11 mouse cellular contexts compared by ENCODE assay signal in genomic region chr5:30406876-30407275, GRCm38 (mm10). TPM values are rescaled to one million over a fixed set of nuclear protein-coding genes. Genes with fewer than 3 reads are reported as not detected.
A peak's percentile ranks its signal among the peaks of the same experiment; 100 is the strongest.
DNase-seq lines count a peak whose midpoint lies in the region; ATAC-seq and TF ChIP-seq lines count a peak whose summit lies in the region.
"Had no signal": no experiment of that assay in that cellular context is flagged by ENCODE, and none has a peak within 500 bp of the region (broad histone marks: within the 10 kb centered on the region; RNA-seq: fewer than 3 reads in every experiment).

No protein-coding gene starts in this region.

- H3K27ac ChIP-seq in heart, embryonic 16.5 days (ENCODE audit: low read length) = no peak overlapping the region
- H3K27ac ChIP-seq in hindbrain, embryonic 13.5 days = no peak overlapping the region
- H3K27ac ChIP-seq in liver, embryonic 12.5 days = no peak overlapping the region

- 24% methylated on average over 9 of the region's 9 CpGs for WGBS in heart, embryonic 16.5 days
- 10% methylated on average over 9 of the region's 9 CpGs for whole genome bisulfite sequencing in hindbrain, embryonic 13.5 days
- 24% methylated on average over 9 of the region's 9 CpGs for WGBS in liver, embryonic 12.5 days (ENCODE audit: insufficient replicate concordance)

- no peak for TF ChIP-seq POLR2A in brain, embryonic 14.5 days (IDR thresholded peaks at IDR 0.05; ENCODE audit: borderline replicate concordance, extremely low read depth, insufficient read depth, insufficient read length, poor library complexity, severe bottlenecking)

- no peaks in the 10 kb centered on the region for H3K9me3 ChIP-seq in heart, embryonic 16.5 days (replicated peaks; ENCODE audit: control insufficient read depth, low read length)
- no peaks in the 10 kb centered on the region for H3K9me3 ChIP-seq in hindbrain, embryonic 13.5 days
- no peaks in the 10 kb centered on the region for H3K9me3 ChIP-seq in liver, embryonic 12.5 days (replicated peaks)

- 0 out of 2 replicates have a peak overlapping the region, but pooled peaks have one; percentile 42 for H3K9ac ChIP-seq in heart, embryonic 16.5 days (ENCODE audit: low read length)
- no peak overlapping the region for H3K9ac ChIP-seq in hindbrain, embryonic 13.5 days
- H3K9ac ChIP-seq in liver, embryonic 12.5 days = no peak overlapping the region

- no peak; the same call in 1 of the 2 replicates for ATAC-seq in heart, embryonic 16.5 days (replicated peaks; ENCODE audit: extremely low read depth, insufficient read depth, low FRiP score)
- no peak for ATAC-seq in hindbrain, embryonic 13.5 days (ENCODE audit: low FRiP score)
- ATAC-seq in liver, embryonic 12.5 days = no peak
- no peak for ATAC-seq in erythroblast, adult 5-6 weeks (replicated peaks; ENCODE audit: low FRiP score, poor library complexity, severe bottlenecking)
- ATAC-seq: intestine, embryonic 16.5 days had no signal

- no peaks in the 10 kb centered on the region for H3K36me3 ChIP-seq in heart, embryonic 16.5 days (ENCODE audit: control insufficient read depth, insufficient read depth)
- no peaks in the 10 kb centered on the region for H3K36me3 ChIP-seq in hindbrain, embryonic 13.5 days
- H3K36me3 ChIP-seq in liver, embryonic 12.5 days = no peaks in the 10 kb centered on the region

- 0 out of 2 replicates have a peak, but pooled peaks cover 3% of the 10 kb centered on the region for H3K4me1 ChIP-seq in heart, embryonic 16.5 days (ENCODE audit: control insufficient read depth, insufficient read depth, low read length)
- peaks cover 24% of the 10 kb centered on the region for H3K4me1 ChIP-seq in hindbrain, embryonic 13.5 days (replicated peaks)
- no peaks in the 10 kb centered on the region for H3K4me1 ChIP-seq in liver, embryonic 12.5 days

- peak overlapping the region; percentile 44; the same call in 1 of the 2 replicates for H3K4me2 ChIP-seq in heart, embryonic 16.5 days (ENCODE audit: low read depth, low read length)
- peak overlapping the region; percentile 36 for H3K4me2 ChIP-seq in hindbrain, embryonic 13.5 days
- H3K4me2 ChIP-seq in liver, embryonic 12.5 days = no peak overlapping the region

- H3K4me3 ChIP-seq in heart, embryonic 16.5 days (ENCODE audit: low read length) = no peak overlapping the region
- no peak overlapping the region for H3K4me3 ChIP-seq in hindbrain, embryonic 13.5 days
- H3K4me3 ChIP-seq in liver, embryonic 12.5 days = no peak overlapping the region

- no peak for TF ChIP-seq CTCF in brain, embryonic 14.5 days (IDR thresholded peaks at IDR 0.05; ENCODE audit: borderline replicate concordance, extremely low read depth, insufficient read depth, insufficient read length)

- no peaks in the 10 kb centered on the region for H3K27me3 ChIP-seq in heart, embryonic 16.5 days (ENCODE audit: control insufficient read depth, insufficient read depth, low read length)
- H3K27me3 ChIP-seq in hindbrain, embryonic 13.5 days = no peaks in the 10 kb centered on the region
- H3K27me3 ChIP-seq in liver, embryonic 12.5 days (replicated peaks) = peaks cover 19% of the 10 kb centered on the region

- intact Hi-C loops in heart, postnatal 25 days (cut with DNase I) = no loop called here

- DNase-seq in heart, postnatal 25 days (ENCODE audit: low spot score) = no peak
- peak; percentile 33 for DNase-seq in ES-CJ7 (ENCODE audit: low read depth, low spot score)
- DNase-seq in brain, embryonic 14.5 days (ENCODE audit: low read depth) = peak; percentile 49
- DNase-seq in urinary bladder, postnatal 4 days (ENCODE audit: low spot score in 2 of 2) = no peak

RNA-seq across cellular contexts. Expression of gene Otof, which starts 54.9 kb away (rescaled TPM):
- polyA plus RNA-seq in heart, embryonic 16.5 days (2015; fragmentation: Nextera tagmentation; extraction: Ambion mirVana) = 0.16 and 0.17 TPM in 2 replicates
- not detected for total RNA-seq in heart, postnatal 25 days (2021)
- 5.2 and 6.9 TPM in 2 replicates for polyA plus RNA-seq in brain, embryonic 14.5 days (2012; rRNA removed)
- 1.9 and 2.2 TPM in 2 replicates for polyA plus RNA-seq in hindbrain, embryonic 13.5 days (2015; fragmentation: Nextera tagmentation; extraction: Ambion mirVana)
- polyA plus RNA-seq in liver, embryonic 12.5 days (2016; fragmentation: Nextera tagmentation; extraction: Ambion mirVana) = 0.02 TPM in 1 of 2 replicates, not detected in the other
- 0.21 TPM in 1 of 2 replicates, not detected in the other for total RNA-seq in erythroblast, adult 5-6 weeks (2015; ENCODE audit: low replicate concordance)
- total RNA-seq in erythroblast, adult 5-6 weeks (2017; ENCODE audit: low replicate concordance) = not detected in 2 replicates
- total RNA-seq: common myeloid progenitor, adult 5-6 weeks had no signal
- polyA plus RNA-seq: liver, embryonic 16.5 days had no signal

RNA-seq across cellular contexts. Expression of gene 1700001C02Rik, which starts 59.0 kb away (rescaled TPM):
- 0.95 and 1.00 TPM in 2 replicates for polyA plus RNA-seq in heart, embryonic 16.5 days (2015; fragmentation: Nextera tagmentation; extraction: Ambion mirVana)
- not detected for total RNA-seq in heart, postnatal 25 days (2021)
- 0.38 and 0.78 TPM in 2 replicates for polyA plus RNA-seq in brain, embryonic 14.5 days (2012; rRNA removed)
- 1.1 and 1.7 TPM in 2 replicates for polyA plus RNA-seq in hindbrain, embryonic 13.5 days (2015; fragmentation: Nextera tagmentation; extraction: Ambion mirVana)
- polyA plus RNA-seq in liver, embryonic 12.5 days (2016; fragmentation: Nextera tagmentation; extraction: Ambion mirVana) = not detected in 2 replicates
- total RNA-seq in erythroblast, adult 5-6 weeks (2015; ENCODE audit: low replicate concordance) = not detected in 2 replicates
- not detected in 2 replicates for total RNA-seq in erythroblast, adult 5-6 weeks (2017; ENCODE audit: low replicate concordance)
- total RNA-seq: common myeloid progenitor, adult 5-6 weeks had no signal
- polyA plus RNA-seq: intestine, embryonic 16.5 days; liver, embryonic 16.5 days had no signal

Comparison
In these comparisons a context has a peak if more than half of its experiments do, and no peak if none do; other contexts are left out.
1. DNase-seq: peak in ES-CJ7 (single experiment) and brain, embryonic 14.5 days (single experiment); none in heart, postnatal 25 days (single experiment) and urinary bladder, postnatal 4 days (0 of 2).